Mouse (Mus musculus) gastrocnemius, adult 18-20 months (tissue): ENCODE results near the gene Wdr61. TPM values are rescaled to one million over a fixed set of nuclear protein-coding genes. Genes with fewer than 3 reads are reported as not detected.

Experiments used
- DNase-seq: peaks from one replicate; pipeline ENCODE4 v3.0.0; 2021; ENCODE audit warnings: low spot score
- microRNA-seq: library from miRNA; unstranded; fragments of <30 nt; microRNA quantifications from one replicate; pipeline ENCODE4 v1.2.0, GENCODE M21; 2021
- total RNA-seq, 2 experiments: library from RNA; stranded (reverse); gene quantifications; 2 replicates each; pipeline ENCODE4 v1.2.3; 2021

Wdr61 gene
- total RNA-seq, 2 experiments from 2014 or later = 19.0 to 21.6 TPM

DNA sequence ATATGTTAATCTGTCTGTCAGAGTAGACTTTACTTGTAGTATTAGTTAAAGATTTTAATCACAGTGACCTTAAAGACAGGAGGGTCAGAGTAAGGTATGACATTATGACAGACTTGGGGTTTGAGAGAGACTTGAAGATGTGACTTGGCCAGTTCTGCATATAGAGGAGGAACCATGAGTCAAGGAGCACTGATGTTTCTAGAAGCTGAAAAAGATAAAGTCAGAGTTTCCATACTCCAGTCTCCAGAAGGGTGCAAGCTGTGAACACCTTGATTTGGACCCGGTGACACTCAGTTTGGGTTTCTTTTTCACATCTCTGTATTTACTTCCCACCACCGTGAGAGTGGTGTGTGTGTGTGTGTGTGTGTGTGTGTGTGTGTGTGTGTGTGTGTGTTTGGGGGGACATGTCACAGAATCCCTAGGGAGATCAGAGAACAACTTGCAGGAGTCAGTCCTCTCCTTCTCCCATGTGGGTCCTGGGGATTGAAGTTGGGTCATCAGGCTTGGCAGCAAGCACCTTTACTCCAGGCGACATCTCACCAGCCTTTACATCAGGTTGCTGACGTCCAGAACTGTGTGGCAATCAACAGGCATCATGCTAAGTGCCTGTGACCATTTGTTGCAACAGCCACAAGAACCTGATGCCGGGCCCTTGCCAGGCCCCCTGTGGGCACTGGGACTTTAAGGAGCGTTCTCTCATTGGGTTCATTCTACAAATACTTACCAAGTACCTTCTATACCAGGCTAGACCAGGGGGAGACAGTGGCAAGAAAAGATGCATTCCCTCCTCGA is 50.3 kb downstream of the Wdr61 start:
- no peak for DNase-seq

DNA sequence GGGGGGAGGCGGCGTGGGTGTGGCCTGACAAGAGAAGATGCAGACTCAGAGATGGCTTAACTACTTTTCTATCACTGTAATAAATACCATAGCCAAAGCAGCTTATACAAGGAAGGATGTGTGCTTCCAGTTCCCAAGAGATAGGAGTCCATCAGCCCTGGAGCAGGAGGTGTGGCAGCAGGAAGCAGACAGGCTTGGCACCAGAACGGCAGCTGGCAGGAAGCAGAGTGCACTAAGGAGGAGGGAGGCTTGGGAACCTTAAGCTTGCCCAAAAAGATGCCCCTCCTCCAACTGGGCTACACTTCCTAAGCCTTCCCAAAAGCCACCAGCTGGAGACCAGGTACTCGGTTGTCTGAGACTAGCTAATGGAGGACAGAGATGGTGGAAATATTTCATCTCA is 51.5 kb downstream of the Wdr61 start:
- no peak for DNase-seq

DNA sequence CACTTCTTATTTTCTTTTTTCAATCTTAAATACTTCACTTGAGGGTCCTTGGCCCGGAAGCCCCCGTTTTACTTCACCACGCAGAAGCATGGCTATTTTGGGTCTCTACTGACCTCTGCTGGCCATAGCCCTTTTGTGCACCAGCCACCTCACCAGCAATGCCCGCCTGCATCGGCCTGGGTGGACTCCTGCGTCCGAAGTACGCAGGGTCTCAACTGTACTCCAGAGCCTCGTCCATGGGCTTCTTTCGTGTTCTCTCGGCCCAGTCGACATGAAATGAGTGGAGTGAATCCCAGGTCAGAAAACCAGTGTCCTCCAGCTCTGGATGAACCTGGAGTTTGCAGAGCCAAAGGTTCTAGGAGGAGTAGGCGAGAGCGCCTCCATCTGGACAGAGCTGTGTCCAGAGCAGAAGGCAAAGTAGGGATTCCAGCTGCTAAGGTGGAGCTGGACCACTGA is 57.8 kb downstream of the Wdr61 start:
- DNase-seq = peak; percentile 65

DNA sequence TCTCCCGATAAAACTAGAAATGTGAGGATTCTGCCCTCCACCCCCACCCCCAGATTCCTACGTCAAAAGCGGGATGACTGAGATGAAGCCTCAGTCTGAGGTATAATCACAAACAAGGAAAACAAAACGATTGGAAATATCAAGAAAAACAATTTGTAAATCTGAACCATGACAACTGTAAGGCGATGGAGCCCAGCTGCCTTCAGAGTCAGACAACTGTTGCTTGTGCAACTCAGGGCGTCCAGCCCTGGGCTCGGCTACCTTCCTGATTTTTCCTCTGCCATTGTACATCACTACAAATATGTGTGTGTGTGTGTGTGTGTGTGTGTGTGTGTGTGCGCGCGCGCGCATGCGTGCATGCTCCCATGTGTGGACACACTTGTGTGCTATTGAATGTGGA is 60.4 kb downstream of the Wdr61 start:
- DNase-seq = no peak

DNA sequence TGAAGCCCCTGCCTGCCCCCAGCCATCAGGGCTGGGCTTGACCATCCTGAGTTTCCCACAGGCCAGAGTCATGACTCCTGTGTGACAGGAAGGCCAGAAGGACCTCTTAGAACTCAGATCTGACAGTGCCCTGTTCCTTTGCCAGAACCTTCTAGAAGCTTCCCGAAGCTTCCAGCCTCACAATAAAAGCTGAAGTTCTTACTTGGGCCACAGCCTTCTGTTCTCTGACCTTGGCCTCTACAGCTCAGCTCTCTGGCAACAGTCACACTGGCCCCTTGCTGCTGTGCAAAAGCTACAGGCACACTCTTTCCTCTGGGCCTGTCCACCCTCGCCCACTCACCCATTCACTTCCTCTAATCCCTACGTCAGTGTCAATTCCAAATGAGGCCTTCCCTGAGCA is 62.4 kb downstream of the Wdr61 start:
- no peak for DNase-seq

DNA sequence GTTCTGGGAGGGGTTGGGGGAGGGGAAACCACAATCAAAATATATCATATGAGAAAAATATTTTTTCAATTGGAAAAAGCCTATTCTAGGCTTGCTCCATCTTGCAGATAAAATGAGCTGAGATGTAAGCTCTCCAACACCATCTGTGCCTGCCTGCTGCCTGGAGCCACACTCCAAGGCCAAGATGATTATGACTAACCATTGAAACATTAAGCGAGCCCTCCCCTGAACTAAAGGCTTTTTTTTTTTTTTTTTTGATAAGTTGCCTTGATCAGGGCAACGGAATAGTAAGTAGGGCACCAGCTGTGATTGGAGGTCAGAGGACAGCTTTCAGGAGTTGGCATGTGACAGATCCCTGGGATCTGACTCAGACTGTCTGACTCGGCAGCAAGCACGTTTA is 65.9 kb downstream of the Wdr61 start:
- DNase-seq = no peak

DNA sequence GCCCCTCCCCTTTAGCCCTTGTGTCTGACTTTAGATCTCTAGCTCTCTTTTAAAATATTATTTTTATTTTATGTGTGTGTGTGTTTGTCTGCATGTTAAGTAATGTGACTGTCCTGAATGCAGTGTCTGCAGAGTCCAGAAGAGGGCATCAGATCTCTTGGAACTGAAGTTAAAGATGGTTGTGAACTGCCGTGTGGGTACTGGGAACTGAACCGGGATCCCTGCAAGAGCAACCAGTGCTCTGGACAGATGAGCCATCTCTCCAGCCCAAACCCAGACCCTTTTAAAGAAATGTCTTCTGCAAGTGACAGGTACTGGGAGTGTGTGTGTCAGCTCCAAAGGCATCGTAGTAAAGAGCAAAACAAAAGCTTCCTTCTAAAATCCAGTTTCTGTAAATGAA is 68.2 kb downstream of the Wdr61 start:
- DNase-seq = no peak

Small RNAs within 50 kb of the gene (microRNA-seq; reads per million reads assigned to microRNA genes)
- gene Mir5710 = not detected

Other genes starting within 250 kb of the Wdr61 start
- gene Dmxl2, start 232.9 kb downstream of the Wdr61 start, total RNA-seq = 1 to 10 TPM; 2.4 to 3.1 TPM
- gene Sh2d7, start 195.5 kb downstream of the Wdr61 start, total RNA-seq = not detected
- 100 to 1,000 TPM; 111 to 121 TPM for gene Cib2, start 174.3 kb downstream of the Wdr61 start, total RNA-seq
- 100 to 1,000 TPM; 491 to 527 TPM for gene Idh3a, start 148.2 kb downstream of the Wdr61 start, total RNA-seq
- gene Acsbg1, start 72.6 kb downstream of the Wdr61 start, total RNA-seq = under 1 TPM; 0.14 to 0.57 TPM
- 100 to 1,000 TPM in 1 of 2 experiments, 10 to 100 TPM in 1; 60.1 to 115 TPM for gene Dnaja4, start 35.6 kb downstream of the Wdr61 start, total RNA-seq
- gene Crabp1, start 30.2 kb upstream of the Wdr61 start, total RNA-seq = under 1 TPM; 0.80 to 0.88 TPM
- gene Ireb2, start 129.3 kb upstream of the Wdr61 start, total RNA-seq = 10 to 100 TPM; 16.6 to 17.7 TPM
- gene Hykk, start 182.8 kb upstream of the Wdr61 start, total RNA-seq = under 1 TPM; 0.64 to 0.66 TPM
- gene Psma4, start 216.3 kb upstream of the Wdr61 start, total RNA-seq = 100 to 1,000 TPM; 117 to 128 TPM
- not detected for gene AY074887, start 216.5 kb upstream of the Wdr61 start, total RNA-seq
- not detected for gene Chrna5, start 246.4 kb upstream of the Wdr61 start, total RNA-seq